Mouse (Mus musculus) hindbrain, postnatal 0 days (tissue): ENCODE data around the gene Ttyh2. TPM values are rescaled to one million over a fixed set of nuclear protein-coding genes. Genes with fewer than 3 reads are reported as not detected.
A peak's percentile ranks its signal among the peaks of the same experiment; 100 is the strongest.

Source experiments
- ATAC-seq: fragments of 200-750 bp; cut with Nextera tagmentation; 2 replicates; pipeline ENCODE4 v1.8.0; 2017; ENCODE audit warnings: mild to moderate bottlenecking, moderate TSS enrichment, moderate library complexity
- DNase-seq: peaks from one replicate; pipeline ENCODE4 v3.0.0-alpha.2; 2015; ENCODE audit warnings: low spot score
- H3K27ac ChIP-seq: fragments of 300-500 bp; sonication (generic); 2 replicates; pipeline ENCODE4 v1.5.1; 2014; ENCODE audit warnings: mild to moderate bottlenecking
- H3K27me3 ChIP-seq: fragments of 300-500 bp; sonication (generic); 2 replicates; pipeline ENCODE4 v1.6.1; 2014; ENCODE audit warnings: low read length, mixed read lengths; ENCODE audit not compliant: insufficient read depth
- H3K36me3 ChIP-seq: fragments of 300-500 bp; sonication (generic); 2 replicates; pipeline ENCODE4 v1.6.1; 2014; ENCODE audit warnings: low read length, mixed read lengths; ENCODE audit not compliant: insufficient read depth
- H3K4me1 ChIP-seq: fragments of 300-500 bp; sonication (generic); 2 replicates; pipeline ENCODE4 v1.6.1; 2014; ENCODE audit warnings: antibody characterized with exemption, low read length, mixed read lengths; ENCODE audit not compliant: insufficient read depth
- H3K4me2 ChIP-seq: fragments of 300-500 bp; sonication (generic); 2 replicates; pipeline ENCODE4 v1.6.1; 2014; ENCODE audit warnings: low read depth, mild to moderate bottlenecking, low read length, moderate library complexity, mixed read lengths
- H3K4me3 ChIP-seq: fragments of 300-500 bp; sonication (generic); 2 replicates; pipeline ENCODE4 v1.5.1; 2014; ENCODE audit warnings: low read length
- H3K9ac ChIP-seq: fragments of 300-500 bp; sonication (generic); replicated peaks from 2 replicates; pipeline ENCODE4 v1.6.1; 2014; ENCODE audit warnings: mild to moderate bottlenecking, low read length, moderate library complexity, mixed read lengths
- H3K9me3 ChIP-seq: fragments of 300-500 bp; sonication (generic); 2 replicates; pipeline ENCODE4 v1.6.1; 2016; ENCODE audit warnings: low read length, mixed read lengths
- CTCF ChIP-seq: IDR thresholded peaks from 2 replicates; pipeline ENCODE4 v1.5.1; 2016; ENCODE audit warnings: antibody characterized with exemption, control low read depth, low read depth
- WGBS: fragments of 180-500 bp; shearing (Covaris S2); extraction: QIAGEN DNeasy Blood & Tissue Kit; methylation state at CpG from one replicate; pipeline ENCODE4 v1.1.7; 2014; 5-methylcytosine and 5-hydroxymethylcytosine counted together
- polyA plus RNA-seq: library from polyadenylated mRNA; unstranded; fragments of >200 nt; fragmentation: Nextera tagmentation; extraction: Ambion mirVana; gene quantifications from 2 replicates; pipeline ENCODE4 v1.2.1, GENCODE M21; 2015
- total RNA-seq: library from RNA; depleted of rRNA; stranded (reverse); fragments of >200 nt; gene quantifications from 2 replicates; pipeline ENCODE4 v1.2.3, GENCODE M21; 2014

Gene Ttyh2
- total and polyA plus RNA-seq, 2 experiments from 2014 or later: 38.6 to 75.8 TPM

- no peak overlapping the region for H3K4me2 ChIP-seq
- 68% methylated on average over 20 of the region's 20 CpGs for WGBS
- no peak for TF ChIP-seq CTCF
- ATAC-seq (no peak), DNase-seq (no peak)
- peaks cover 4% of the 10 kb centered on the region for H3K4me1 ChIP-seq
- H3K36me3 ChIP-seq: no peaks in the 10 kb centered on the region
- no peaks in the 10 kb centered on the region for H3K9me3 ChIP-seq
- H3K27me3 ChIP-seq: no peaks in the 10 kb centered on the region
- H3K9ac ChIP-seq: no peak overlapping the region
- H3K27ac ChIP-seq: no peak overlapping the region
- H3K4me3 ChIP-seq: no peak overlapping the region
Observed at GRCm38 (mm10) chr11:114683722-114684621, 8.7 kb downstream of the Ttyh2 start.

- Histone ChIP-seq H3K9ac (no peak overlapping the region), H3K27ac (peak overlapping the region; percentile 59; the same call in 1 of the 2 replicates), H3K36me3 (no peaks in the 10 kb centered on the region), H3K27me3 (no peaks in the 10 kb centered on the region), H3K4me3 (no peak overlapping the region), H3K4me2 (no peak overlapping the region), H3K9me3 (no peaks in the 10 kb centered on the region), H3K4me1 (no peaks in the 10 kb centered on the region; the same call in none of the 2 replicates)
- WGBS: 54% methylated on average over 14 of the region's 14 CpGs
- ATAC-seq: peak; percentile 65
- DNase-seq: peak; percentile 79
- no peak for TF ChIP-seq CTCF
Observed at GRCm38 (mm10) chr11:114684627-114685373, 9.6 kb downstream of the Ttyh2 start.

GRCm38 (mm10) chr11:114685526-114686040 is 10.4 kb downstream of the Ttyh2 start:
- no peak for DNase-seq
- H3K4me1 ChIP-seq: no peaks in the 10 kb centered on the region; the same call in none of the 2 replicates
- ATAC-seq: no peak
- H3K9ac ChIP-seq: no peak overlapping the region
- WGBS: 64% methylated on average over 9 of the region's 9 CpGs
- no peaks in the 10 kb centered on the region for H3K36me3 ChIP-seq
- no peaks in the 10 kb centered on the region for H3K27me3 ChIP-seq
- no peak overlapping the region for H3K4me3 ChIP-seq
- H3K9me3 ChIP-seq: no peaks in the 10 kb centered on the region
- TF ChIP-seq CTCF: no peak
- H3K27ac ChIP-seq: peak overlapping the region; percentile 59
- no peak overlapping the region for H3K4me2 ChIP-seq

GRCm38 (mm10) chr11:114686221-114686959 is 11.2 kb downstream of the Ttyh2 start:
- 85% methylated on average over 16 of the region's 16 CpGs for WGBS
- Histone ChIP-seq H3K27ac (peak overlapping the region; percentile 59; the same call in 1 of the 2 replicates), H3K4me2 (no peak overlapping the region), H3K4me3 (no peak overlapping the region), H3K9me3 (no peaks in the 10 kb centered on the region), H3K4me1 (no peaks in the 10 kb centered on the region; the same call in 1 of the 2 replicates), H3K27me3 (no peaks in the 10 kb centered on the region), H3K36me3 (no peaks in the 10 kb centered on the region), H3K9ac (no peak overlapping the region)
- ATAC-seq: 0 out of 2 replicates have a peak, but pooled peaks have one; percentile 22
- TF ChIP-seq CTCF: no peak
- no peak for DNase-seq

GRCm38 (mm10) chr11:114687574-114688188 is 12.4 kb downstream of the Ttyh2 start:
- Histone ChIP-seq H3K27ac (no peak overlapping the region), H3K36me3 (0 out of 2 replicates have a peak, but pooled peaks cover 3% of the 10 kb centered on the region), H3K4me2 (no peak overlapping the region), H3K9ac (no peak overlapping the region), H3K27me3 (no peaks in the 10 kb centered on the region), H3K9me3 (no peaks in the 10 kb centered on the region), H3K4me1 (no peaks in the 10 kb centered on the region; the same call in 1 of the 2 replicates), H3K4me3 (no peak overlapping the region)
- no peak for TF ChIP-seq CTCF
- DNase-seq (peak; percentile 40), ATAC-seq (no peak)
- WGBS: 52% methylated on average over 10 of the region's 10 CpGs
